Mouse (Mus musculus) hindbrain, embryonic 10.5 days (tissue): ENCODE results near the gene Ccdc7a. TPM values are rescaled to one million over a fixed set of nuclear protein-coding genes. Genes with fewer than 3 reads are reported as not detected.
A peak's percentile ranks its signal among the peaks of the same experiment; 100 is the strongest.

Experiments
- DNase-seq: peaks from one replicate; pipeline ENCODE4 v3.0.0-alpha.2; 2017; ENCODE audit warnings: low spot score
- H3K27ac ChIP-seq: fragments of 300-500 bp; sonication (generic); 2 replicates; pipeline ENCODE4 v1.5.1; 2016; ENCODE audit warnings: mild to moderate bottlenecking, moderate library complexity
- H3K27me3 ChIP-seq: fragments of 300-500 bp; sonication (generic); 2 replicates; pipeline ENCODE4 v1.6.1; 2016; ENCODE audit warnings: mild to moderate bottlenecking; ENCODE audit not compliant: poor library complexity, insufficient read depth, severe bottlenecking
- H3K36me3 ChIP-seq: fragments of 300-500 bp; sonication (generic); 2 replicates; pipeline ENCODE4 v1.6.1; 2016; ENCODE audit warnings: mild to moderate bottlenecking, moderate library complexity
- H3K4me1 ChIP-seq: fragments of 300-500 bp; sonication (generic); replicated peaks from 2 replicates; pipeline ENCODE4 v1.6.1; 2016; ENCODE audit warnings: mild to moderate bottlenecking
- H3K4me3 ChIP-seq: fragments of 300-500 bp; sonication (generic); 2 replicates; pipeline ENCODE4 v1.5.1; 2016; ENCODE audit warnings: mild to moderate bottlenecking, moderate library complexity
- H3K9me3 ChIP-seq: fragments of 300-500 bp; sonication (generic); 2 replicates; pipeline ENCODE4 v1.6.1; 2016; ENCODE audit warnings: mild to moderate bottlenecking, moderate library complexity
- WGBS: fragments of 180-500 bp; shearing (Covaris S2); methylation state at CpG from one replicate; pipeline ENCODE4 v1.1.7; 2016; 5-methylcytosine and 5-hydroxymethylcytosine counted together
- polyA plus RNA-seq: library from polyadenylated mRNA; unstranded; fragments of >200 nt; fragmentation: Nextera tagmentation; extraction: Ambion mirVana; gene quantifications from 2 replicates; pipeline ENCODE4 v1.2.1, GENCODE M21; 2016

The Ccdc7a gene
- polyA plus RNA-seq, 1 experiment from 2014 or later: not detected

- Histone ChIP-seq H3K4me1 (no peaks in the 10 kb centered on the region), H3K4me3 (no peak overlapping the region), H3K36me3 (peaks cover 92% of the 10 kb centered on the region), H3K27me3 (no peaks in the 10 kb centered on the region), H3K27ac (no peak overlapping the region), H3K9me3 (no peaks in the 10 kb centered on the region)
- peak; percentile 24 for DNase-seq
- WGBS: 76% methylated on average over 1 of the region's 1 CpGs
Observed at GRCm38 (mm10) chr8:128724819-128725218, 340.5 kb downstream of the Ccdc7a start.

GRCm38 (mm10) chr8:128716184-128716583 is 349.1 kb downstream of the Ccdc7a start:
- Histone ChIP-seq H3K27ac (no peak overlapping the region), H3K27me3 (no peaks in the 10 kb centered on the region), H3K36me3 (peaks cover 99% of the 10 kb centered on the region), H3K4me3 (no peak overlapping the region), H3K9me3 (no peaks in the 10 kb centered on the region), H3K4me1 (no peaks in the 10 kb centered on the region)
- DNase-seq: no peak

- 54% methylated on average over 3 of the region's 3 CpGs for WGBS
Observed at GRCm38 (mm10) chr8:128709261-128709660, 356.1 kb downstream of the Ccdc7a start.

DNA sequence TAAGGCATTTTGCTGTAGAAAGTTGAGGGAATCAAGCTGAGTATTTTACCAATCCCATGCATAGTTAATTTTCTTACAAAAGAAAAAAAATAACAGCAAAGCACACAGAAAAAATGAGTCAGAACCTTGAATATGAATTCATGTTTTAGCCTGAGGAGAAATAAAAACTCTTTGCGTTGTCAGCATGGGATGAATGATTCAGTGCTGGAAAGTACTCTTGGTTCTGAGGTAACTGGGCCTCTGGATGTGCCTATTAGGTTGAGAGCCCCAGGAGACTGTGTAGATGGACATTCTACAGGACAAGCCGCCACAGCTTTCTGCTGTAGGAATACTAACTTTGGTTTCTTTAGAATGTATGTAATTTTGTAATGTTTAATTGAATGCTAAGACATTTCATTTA is 360.5 kb downstream of the Ccdc7a start:
- H3K27ac ChIP-seq: no peak overlapping the region
- no peaks in the 10 kb centered on the region for H3K9me3 ChIP-seq
- WGBS: 93% methylated on average over 2 of the region's 2 CpGs
- DNase-seq: no peak
- peaks cover 36% of the 10 kb centered on the region for H3K36me3 ChIP-seq
- no peaks in the 10 kb centered on the region for H3K27me3 ChIP-seq
- no peak overlapping the region for H3K4me3 ChIP-seq
- H3K4me1 ChIP-seq: no peaks in the 10 kb centered on the region

More at GRCm38 (mm10) chr8:128709261-128709660, 356.1 kb downstream of the Ccdc7a start:
- Histone ChIP-seq H3K27me3 (no peaks in the 10 kb centered on the region), H3K36me3 (peaks cover 80% of the 10 kb centered on the region), H3K9me3 (no peaks in the 10 kb centered on the region), H3K27ac (no peak overlapping the region), H3K4me3 (no peak overlapping the region), H3K4me1 (no peaks in the 10 kb centered on the region)
- peak; percentile 67 for DNase-seq

DNA sequence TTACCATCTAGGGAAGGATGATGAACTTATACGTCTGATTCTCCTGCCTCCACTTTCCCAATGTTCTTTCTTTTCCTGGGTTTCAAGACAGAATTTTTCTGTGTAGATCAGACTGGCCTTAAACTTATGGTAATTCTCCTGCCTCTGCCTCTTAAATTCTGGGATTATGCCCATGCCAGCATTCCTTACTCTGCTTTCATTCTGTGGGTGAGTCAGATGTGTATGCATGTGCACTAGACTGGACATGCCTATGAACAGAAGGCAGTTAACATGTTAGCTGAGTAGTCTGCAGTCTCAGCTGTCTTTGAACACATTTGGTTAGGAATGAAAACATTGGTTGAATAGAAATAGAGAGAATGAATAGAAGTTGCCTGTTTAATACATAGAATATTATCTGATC is 360.9 kb downstream of the Ccdc7a start:
- Histone ChIP-seq H3K27me3 (no peaks in the 10 kb centered on the region), H3K36me3 (peaks cover 34% of the 10 kb centered on the region), H3K27ac (no peak overlapping the region), H3K4me1 (no peaks in the 10 kb centered on the region), H3K9me3 (no peaks in the 10 kb centered on the region), H3K4me3 (no peak overlapping the region)
- DNase-seq: no peak
- WGBS: 82% methylated on average over 1 of the region's 1 CpGs

DNA sequence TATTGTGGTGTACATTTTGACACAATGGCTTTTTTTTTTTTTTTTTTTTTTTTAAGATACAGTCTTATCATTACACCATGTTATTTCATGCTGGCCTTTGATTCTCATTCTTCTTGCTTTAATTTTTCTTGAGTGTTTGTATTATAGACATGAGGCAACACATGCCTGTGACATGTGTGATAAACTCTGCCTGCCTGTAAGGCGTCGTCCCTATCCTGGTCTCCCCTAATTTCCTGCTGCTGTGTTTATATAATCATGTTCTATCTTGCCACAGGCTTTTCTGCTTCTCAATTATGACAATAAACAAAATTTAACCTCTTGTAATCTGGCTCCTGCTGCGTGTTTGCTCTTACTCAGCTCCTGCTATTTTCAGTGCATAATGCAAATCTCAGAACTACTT is 367.4 kb downstream of the Ccdc7a start:
- WGBS: 88% methylated on average over 3 of the region's 3 CpGs
- no peak overlapping the region for H3K27ac ChIP-seq
- no peaks in the 10 kb centered on the region for H3K4me1 ChIP-seq
- H3K9me3 ChIP-seq: no peaks in the 10 kb centered on the region
- H3K27me3 ChIP-seq: no peaks in the 10 kb centered on the region
- H3K4me3 ChIP-seq: no peak overlapping the region
- H3K36me3 ChIP-seq: 0 out of 2 replicates have a peak, but pooled peaks cover 3% of the 10 kb centered on the region
- no peak for DNase-seq

GRCm38 (mm10) chr8:128696701-128697397 is 368.5 kb downstream of the Ccdc7a start:
- no peaks in the 10 kb centered on the region for H3K4me1 ChIP-seq
- 95% methylated on average over 1 of the region's 1 CpGs for WGBS

DNA sequence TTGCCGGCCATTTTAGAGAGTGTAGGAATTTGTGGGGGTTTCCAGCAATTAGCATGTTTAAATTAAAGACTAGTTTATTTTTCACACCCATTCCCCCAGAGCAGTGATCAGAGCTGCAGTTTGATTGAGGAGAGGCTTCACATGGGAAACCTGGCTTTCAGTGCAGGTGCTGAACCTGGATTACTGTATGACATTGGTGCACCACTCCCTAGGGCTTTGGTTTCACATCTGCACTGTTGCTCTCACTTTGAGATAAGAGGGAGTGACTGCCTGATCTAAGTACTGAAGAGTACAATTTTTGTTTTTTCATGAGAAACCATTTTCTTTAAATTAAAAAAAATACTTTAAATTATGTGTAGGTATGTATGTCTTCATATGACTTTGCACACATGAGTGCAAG is 375.3 kb downstream of the Ccdc7a start:
- Histone ChIP-seq H3K27me3 (no peaks in the 10 kb centered on the region), H3K36me3 (no peaks in the 10 kb centered on the region), H3K9me3 (no peaks in the 10 kb centered on the region), H3K4me3 (no peak overlapping the region), H3K27ac (no peak overlapping the region), H3K4me1 (peaks cover 29% of the 10 kb centered on the region)
- DNase-seq: no peak
- 90% methylated on average over 1 of the region's 1 CpGs for WGBS

More at GRCm38 (mm10) chr8:128696701-128697397, 368.5 kb downstream of the Ccdc7a start:
- Histone ChIP-seq H3K27me3 (no peaks in the 10 kb centered on the region), H3K36me3 (0 out of 2 replicates have a peak, but pooled peaks cover 3% of the 10 kb centered on the region), H3K9me3 (no peaks in the 10 kb centered on the region), H3K27ac (no peak overlapping the region), H3K4me3 (no peak overlapping the region)
- DNase-seq: no peak

- WGBS: 92% methylated on average over 3 of the region's 3 CpGs
- H3K4me1 ChIP-seq: peaks cover 37% of the 10 kb centered on the region
Observed at GRCm38 (mm10) chr8:128688679-128689078, 376.6 kb downstream of the Ccdc7a start.

DNA sequence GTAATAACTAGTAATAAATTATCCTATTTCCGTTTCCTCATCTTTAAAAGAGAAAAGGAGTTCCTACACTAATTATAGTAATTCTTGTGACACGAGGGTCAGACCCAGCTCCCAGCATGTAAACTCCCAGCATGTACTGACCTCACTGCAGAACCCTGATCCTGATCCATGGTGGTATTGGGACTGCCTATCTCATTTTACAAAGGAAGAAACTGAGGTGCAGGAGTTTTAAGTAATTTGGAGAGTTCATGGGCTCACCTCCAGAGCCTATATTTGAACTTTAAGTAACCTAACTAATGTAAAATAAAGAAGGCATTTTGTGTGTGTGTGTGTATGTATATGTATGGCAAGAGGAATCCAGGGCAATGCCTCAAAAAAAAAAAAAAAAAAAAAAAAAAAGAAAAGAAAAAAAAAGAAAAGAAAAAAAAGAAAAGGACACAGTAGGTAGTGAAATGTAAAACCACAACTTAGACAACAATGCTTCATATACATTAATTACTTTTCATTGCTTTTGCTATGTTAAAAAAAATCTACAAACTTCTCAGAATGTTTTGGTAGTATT is 378.8 kb downstream of the Ccdc7a start:
- H3K27ac ChIP-seq: peak overlapping the region; percentile 100
- H3K4me1 ChIP-seq: peaks cover 37% of the 10 kb centered on the region
- DNase-seq: no peak
- peak overlapping the region; percentile 88 for H3K4me3 ChIP-seq
- WGBS: under 1% methylated on average over 2 of the region's 2 CpGs
- no peaks in the 10 kb centered on the region for H3K27me3 ChIP-seq
- H3K36me3 ChIP-seq: no peaks in the 10 kb centered on the region
- no peaks in the 10 kb centered on the region for H3K9me3 ChIP-seq

More at GRCm38 (mm10) chr8:128688679-128689078, 376.6 kb downstream of the Ccdc7a start:
- Histone ChIP-seq H3K9me3 (no peaks in the 10 kb centered on the region), H3K27me3 (no peaks in the 10 kb centered on the region), H3K36me3 (no peaks in the 10 kb centered on the region), H3K4me3 (no peak overlapping the region), H3K27ac (no peak overlapping the region)
- no peak for DNase-seq

DNA sequence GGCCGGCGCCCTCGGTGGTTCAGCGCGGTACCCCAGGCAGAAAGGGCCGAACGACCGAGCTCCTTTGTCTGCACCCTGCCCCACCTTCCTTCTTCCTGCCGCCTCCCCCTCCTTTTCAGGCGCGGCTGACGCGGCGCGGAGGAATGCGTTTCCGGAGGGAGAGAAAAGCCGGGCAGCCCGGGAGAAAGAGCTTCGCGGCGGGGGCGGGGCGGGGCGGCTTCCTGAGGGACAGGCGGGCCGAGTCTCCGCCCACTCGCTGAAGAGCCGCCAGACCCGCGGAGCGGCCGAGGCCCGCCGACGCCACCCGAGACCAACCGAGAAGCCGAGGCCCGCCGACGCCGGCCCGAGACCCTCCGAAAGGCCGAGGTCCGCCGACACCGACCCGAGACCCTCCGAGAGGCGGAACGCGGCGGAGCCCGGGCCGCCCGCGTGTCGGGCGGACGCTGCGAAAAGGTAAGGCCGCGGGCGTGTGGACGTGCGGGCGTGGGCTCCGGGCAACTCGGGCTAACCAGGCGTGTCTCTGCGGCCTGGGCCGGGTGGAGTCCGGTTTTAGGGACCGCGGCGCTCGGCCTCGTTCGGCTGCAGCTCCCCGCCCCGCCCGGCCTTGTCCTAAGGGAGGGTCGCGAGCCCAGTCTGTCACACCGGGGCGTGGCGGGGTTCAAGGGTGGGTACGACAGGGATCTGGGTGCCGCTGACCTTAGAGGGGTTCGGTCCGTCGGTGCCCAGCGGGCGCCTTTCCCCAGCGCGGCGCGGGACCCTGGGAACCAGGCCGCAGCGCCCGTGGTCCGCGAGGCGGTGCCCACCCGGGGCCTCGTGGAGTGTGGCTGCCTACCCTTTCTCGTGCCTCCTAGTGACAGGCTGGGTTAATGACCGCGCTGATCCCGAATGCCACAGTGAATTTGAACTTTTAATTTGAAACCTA is 379.5 kb downstream of the Ccdc7a start, which contains the start of gene Itgb1:
Gene Itgb1, plus strand, starts transcription at position 148 of the 922 bp plus-strand sequence.
- under 1% methylated on average over 113 of the region's 113 CpGs for WGBS

DNA sequence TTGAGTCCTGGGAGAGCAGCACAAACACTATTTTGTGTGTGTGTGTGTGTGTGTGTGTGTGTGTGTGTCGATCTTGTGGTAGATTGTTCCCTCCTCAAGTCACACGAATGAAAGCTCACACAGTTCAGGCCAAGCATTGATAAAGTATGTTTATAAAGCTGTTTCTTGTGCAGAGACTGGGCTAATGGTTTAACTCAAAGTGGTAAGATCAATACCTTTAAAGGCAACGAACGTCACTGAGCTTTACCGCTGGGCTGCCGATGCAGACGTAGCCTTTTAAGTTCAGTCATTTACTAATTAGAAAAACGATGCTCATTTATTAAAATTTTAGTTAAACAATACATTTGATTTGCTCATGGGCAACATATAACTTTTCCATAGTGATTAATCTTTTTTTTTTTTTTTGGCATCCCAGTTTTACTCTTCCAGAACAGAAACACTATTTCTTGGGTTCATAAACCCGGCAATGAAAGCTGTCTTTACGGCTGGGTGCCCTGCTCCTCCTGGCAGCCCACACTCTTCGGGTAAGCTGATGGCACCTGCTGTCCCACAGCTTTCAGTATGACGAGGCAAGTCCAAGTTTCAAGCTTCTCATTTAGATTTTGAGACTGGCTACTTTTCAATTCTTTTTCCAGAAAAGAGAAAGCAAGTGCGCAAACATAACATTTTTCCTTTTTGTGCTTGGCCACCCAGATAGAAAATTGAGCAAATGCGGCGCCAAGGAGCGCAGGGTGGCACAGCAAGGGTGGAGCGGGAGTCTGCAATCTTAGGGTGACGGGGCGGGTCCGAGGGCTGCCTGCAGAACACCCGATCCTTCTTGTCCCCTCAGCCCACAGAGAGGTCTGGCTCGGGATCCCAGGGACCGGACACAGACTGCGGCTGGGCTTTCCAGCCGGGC is 380.5 kb downstream of the Ccdc7a start:
- WGBS: 13% methylated on average over 25 of the region's 25 CpGs
- Histone ChIP-seq H3K27ac (peak overlapping the region; percentile 100), H3K4me3 (peak overlapping the region; percentile 88), H3K4me1 (peaks cover 30% of the 10 kb centered on the region), H3K36me3 (no peaks in the 10 kb centered on the region), H3K9me3 (no peaks in the 10 kb centered on the region), H3K27me3 (no peaks in the 10 kb centered on the region)
- peak; percentile 16 for DNase-seq

More for the DNA sequence above, 379.5 kb downstream of the Ccdc7a start, which contains the start of gene Itgb1:
- H3K27ac ChIP-seq: peak within 1 kb of the TSS; percentile 100
- peaks cover 37% of the 10 kb centered on the region for H3K4me1 ChIP-seq
- no peaks in the 10 kb centered on the region for H3K27me3 ChIP-seq
- peak within 1 kb of the TSS; percentile 88 for H3K4me3 ChIP-seq
- DNase-seq: peak; percentile 97
- H3K36me3 ChIP-seq: no peaks in the 10 kb centered on the region
- H3K9me3 ChIP-seq: no peaks in the 10 kb centered on the region
